Mouse (Mus musculus): Measurements from ENCODE around the gene Tm4sf4. TPM values are rescaled to one million over a fixed set of nuclear protein-coding genes. Genes with fewer than 3 reads are reported as not detected.

Tm4sf4 gene
- polyA plus RNA-seq, 1 experiment from 2014 or later = 0.06 TPM

DNA sequence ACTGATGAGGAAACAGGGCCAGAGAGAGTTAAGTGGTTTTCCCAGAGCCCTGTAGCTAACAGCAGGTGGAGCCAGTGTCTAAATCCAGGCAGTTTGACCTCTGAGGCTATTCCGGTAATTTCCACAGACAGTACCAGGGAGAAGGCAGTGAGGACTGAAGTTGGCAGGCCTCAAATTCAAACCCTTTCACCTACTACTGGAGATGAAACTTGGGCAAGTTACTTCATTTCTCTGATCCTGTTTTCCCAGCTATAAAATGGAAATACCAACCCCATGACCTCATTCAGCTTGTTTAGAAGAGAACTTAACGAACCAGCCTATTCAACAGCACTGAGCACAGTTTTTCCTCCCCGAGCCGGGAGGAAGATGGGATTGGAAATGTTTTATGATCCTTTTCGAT, 45.2 kb downstream of the Tm4sf4 start:
- no peaks in the 10 kb centered on the region for H3K27me3 ChIP-seq
- ATAC-seq (peak; percentile 92), DNase-seq (ENCODE audit: low read depth, low spot score) (peak; percentile 91)
- ChIA-PET CTCF (interaction anchor here (0.9 to 4.6 kb wide), 36 partner anchors 10 to 201 kb away, joined by 3 to 72 read pairs (median 4); partner anchors contain the start of gene Wwtr1), POLR2A (interaction anchor here (0.9 to 4.8 kb wide), 4 partner anchors 9 to 156 kb away, joined by 3 to 45 read pairs (median 4); partner anchors contain the start of gene Wwtr1)
- in situ Hi-C loops (cut with MboI; ENCODE audit: low pct_unique_long_range_greater_than_20kb) = loop anchor here (5.0 to 25.0 kb wide), 2 partner anchors 97 to 642 kb away; no protein-coding TSS in a partner anchor
- peak; percentile 97 for TF ChIP-seq CTCF (IDR thresholded peaks at IDR 0.05)

DNA sequence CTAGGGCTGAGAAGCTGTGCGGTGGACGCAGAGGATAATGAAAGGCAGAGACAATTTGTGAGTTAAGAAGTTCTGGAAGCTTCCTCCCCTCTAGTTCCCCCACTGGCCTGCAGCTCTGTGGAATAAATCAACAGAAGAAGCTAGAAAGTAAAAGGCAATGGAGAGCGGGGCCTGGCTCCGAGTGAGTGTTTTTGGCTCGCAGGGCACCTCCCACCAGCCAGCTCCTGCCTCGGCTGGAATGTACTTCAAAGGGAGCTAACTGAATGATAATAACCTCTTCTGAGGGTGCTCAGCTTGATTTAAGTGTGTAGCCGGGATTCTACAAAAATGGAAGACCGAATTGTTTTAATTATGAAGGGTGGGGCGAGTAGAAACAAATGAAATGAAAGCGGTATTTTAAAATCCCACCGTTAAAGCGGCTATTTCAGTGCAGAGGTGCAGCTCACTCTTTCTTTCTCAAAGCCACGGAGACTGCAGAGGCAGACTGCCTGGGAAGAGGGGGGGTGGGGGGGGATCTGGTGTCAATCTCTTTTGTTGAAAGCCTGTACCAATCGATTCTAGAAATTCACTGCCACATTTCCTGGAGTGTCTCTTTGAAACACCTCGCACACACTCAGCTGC, 46.0 kb downstream of the Tm4sf4 start:
- peak; percentile 19 for DNase-seq (ENCODE audit: low read depth, low spot score)
- in situ Hi-C loops (cut with MboI; ENCODE audit: low pct_unique_long_range_greater_than_20kb) = loop anchor here (5.0 to 25.0 kb wide), 2 partner anchors 96 to 641 kb away; no protein-coding TSS in a partner anchor
- ChIA-PET POLR2A (interaction anchor here (0.6 to 4.8 kb wide), 4 partner anchors 9 to 149 kb away, joined by 4 to 45 read pairs (median 4); partner anchors contain the start of gene Wwtr1), CTCF (interaction anchor here (0.9 to 4.6 kb wide), 30 partner anchors 11 to 202 kb away, joined by 3 to 72 read pairs (median 4); partner anchors contain the start of gene Wwtr1)
- no peaks in the 10 kb centered on the region for H3K27me3 ChIP-seq
- no peak for TF ChIP-seq CTCF (IDR thresholded peaks at IDR 0.05)
- ATAC-seq = no peak

DNA sequence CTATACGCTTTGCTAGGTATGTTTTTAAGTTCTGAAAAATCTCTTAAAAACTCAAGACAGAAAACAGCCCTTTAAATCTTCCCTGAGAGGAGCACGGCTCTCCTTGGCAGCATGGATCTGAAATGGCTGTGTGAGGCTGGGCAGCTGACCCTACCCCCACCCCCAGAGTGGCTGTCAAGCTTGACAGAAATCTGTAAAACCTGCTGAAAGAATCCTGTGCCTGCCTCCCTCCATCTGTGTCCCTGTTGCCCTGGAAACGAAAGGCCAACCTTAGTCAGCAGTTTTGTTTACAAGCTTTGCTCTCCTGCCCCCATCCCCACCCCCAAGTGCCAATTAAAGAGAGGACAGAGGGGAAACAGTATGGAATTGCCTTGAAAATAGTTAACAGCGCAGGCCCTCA, 47.3 kb downstream of the Tm4sf4 start:
- DNase-seq (ENCODE audit: low read depth, low spot score) (peak; percentile 20), ATAC-seq (no peak)
- in situ Hi-C loops (cut with MboI; ENCODE audit: low pct_unique_long_range_greater_than_20kb) = loop anchor here (5.0 to 25.0 kb wide), 2 partner anchors 95 to 640 kb away; no protein-coding TSS in a partner anchor
- TF ChIP-seq CTCF (IDR thresholded peaks at IDR 0.05) = no peak
- ChIA-PET POLR2A (interaction anchor here (0.9 to 4.8 kb wide), 4 partner anchors 12 to 102 kb away, joined by 3 to 45 read pairs (median 3); partner anchors contain the start of gene Wwtr1), CTCF (interaction anchor here (0.8 to 4.6 kb wide), 2 partner anchors 28 to 102 kb away, joined by 3 to 72 read pairs; partner anchors contain the start of gene Wwtr1)
- no peaks in the 10 kb centered on the region for H3K27me3 ChIP-seq

- CTCF ChIA-PET = interaction anchor here (1.0 to 2.3 kb wide), 4 partner anchors 19 to 96 kb away, joined by 3 to 9 read pairs (median 4); no protein-coding TSS in a partner anchor
- no peak for TF ChIP-seq CTCF (IDR thresholded peaks at IDR 0.05)
- DNase-seq (ENCODE audit: low read depth, low spot score) (no peak), ATAC-seq (no peak)
- H3K27me3 ChIP-seq = no peaks in the 10 kb centered on the region
- in situ Hi-C loops (cut with MboI; ENCODE audit: low pct_unique_long_range_greater_than_20kb) = loop anchor here (5.0 to 25.0 kb wide), 2 partner anchors 93 to 638 kb away; no protein-coding TSS in a partner anchor
- POLR2A ChIA-PET = interaction anchor here (1.0 to 1.6 kb wide), 3 partner anchors 18 to 77 kb away, joined by 3 to 4 read pairs (median 3); no protein-coding TSS in a partner anchor
Observed at GRCm38 (mm10) chr3:57474421-57474820, 49.3 kb downstream of the Tm4sf4 start.

- no peak for TF ChIP-seq CTCF (IDR thresholded peaks at IDR 0.05)
- POLR2A ChIA-PET = no interaction called here
- CTCF ChIA-PET = interaction anchor here (1.7 kb wide), 2 partner anchors 10 to 18 kb away, joined by 3 to 4 read pairs; no protein-coding TSS in a partner anchor
- no peaks in the 10 kb centered on the region for H3K27me3 ChIP-seq
- in situ Hi-C loops (cut with MboI; ENCODE audit: low pct_unique_long_range_greater_than_20kb) = no loop called here
- DNase-seq (ENCODE audit: low read depth, low spot score) (no peak), ATAC-seq (no peak)
Observed at GRCm38 (mm10) chr3:57480640-57481039, 55.5 kb downstream of the Tm4sf4 start.

- ChIA-PET CTCF (interaction anchor here (1.2 to 1.7 kb wide), 3 partner anchors 12 to 16 kb away, joined by 3 read pairs; no protein-coding TSS in a partner anchor), POLR2A (no interaction called here)
- ATAC-seq (no peak), DNase-seq (ENCODE audit: low read depth, low spot score) (no peak)
- in situ Hi-C loops (cut with MboI; ENCODE audit: low pct_unique_long_range_greater_than_20kb) = no loop called here
- TF ChIP-seq CTCF (IDR thresholded peaks at IDR 0.05) = no peak
- no peaks in the 10 kb centered on the region for H3K27me3 ChIP-seq
Observed at GRCm38 (mm10) chr3:57481981-57482380, 56.9 kb downstream of the Tm4sf4 start.

DNA sequence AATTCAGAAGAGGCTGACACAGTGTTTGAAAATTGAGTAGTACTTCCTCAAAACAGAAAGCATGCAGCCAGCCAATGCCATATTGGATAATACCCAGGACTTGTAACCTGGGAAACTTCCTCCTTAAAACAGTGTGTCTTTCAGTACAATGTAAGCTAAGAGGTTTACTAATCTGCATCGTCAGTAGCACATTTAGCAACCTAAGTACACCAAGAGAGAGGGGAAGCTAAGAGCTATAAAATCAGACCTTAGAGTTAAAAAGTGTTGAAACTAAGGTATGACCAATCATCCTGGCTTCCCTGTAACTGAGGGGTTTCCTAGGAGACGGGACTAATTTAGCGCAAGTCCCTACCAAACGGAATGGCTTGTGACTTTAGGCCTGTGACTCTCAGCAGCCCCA, 61.0 kb downstream of the Tm4sf4 start:
- ChIA-PET CTCF (interaction anchor here (0.9 to 3.4 kb wide), 6 partner anchors 9 to 140 kb away, joined by 3 to 15 read pairs (median 4); no protein-coding TSS in a partner anchor), POLR2A (interaction anchor here (1.1 kb wide), 1 partner anchor 89 kb away, joined by 3 read pairs; the partner anchor contains the start of gene Wwtr1)
- DNase-seq (ENCODE audit: low read depth, low spot score) (no peak), ATAC-seq (no peak)
- TF ChIP-seq CTCF (IDR thresholded peaks at IDR 0.05) = no peak
- H3K27me3 ChIP-seq = no peaks in the 10 kb centered on the region
- in situ Hi-C loops (cut with MboI; ENCODE audit: low pct_unique_long_range_greater_than_20kb) = no loop called here

GRCm38 (mm10) chr3:57487455-57488153, 62.5 kb downstream of the Tm4sf4 start:
- no peaks in the 10 kb centered on the region for H3K27me3 ChIP-seq
- ChIA-PET POLR2A (no interaction called here), CTCF (interaction anchor here (0.7 to 3.4 kb wide), 5 partner anchors 11 to 150 kb away, joined by 3 to 15 read pairs (median 4); no protein-coding TSS in a partner anchor)
- in situ Hi-C loops (cut with MboI; ENCODE audit: low pct_unique_long_range_greater_than_20kb) = no loop called here
- ATAC-seq = no peak
- TF ChIP-seq CTCF (IDR thresholded peaks at IDR 0.05) = no peak
- DNase-seq (ENCODE audit: low read depth, low spot score) = no peak

Other genes with a start within 250 kb of the Tm4sf4 start
- gene Tm4sf1, start 123.3 kb upstream of the Tm4sf4 start, polyA plus RNA-seq (2021) = 126 TPM
- gene Wwtr1, start 150.6 kb downstream of the Tm4sf4 start, polyA plus RNA-seq (2021) = 159 TPM
- gene Commd2, start 226.4 kb downstream of the Tm4sf4 start, polyA plus RNA-seq (2021) = 67.2 TPM